Mouse (Mus musculus): Measurements from ENCODE around the gene Dusp5.

Gene Dusp5

DNA sequence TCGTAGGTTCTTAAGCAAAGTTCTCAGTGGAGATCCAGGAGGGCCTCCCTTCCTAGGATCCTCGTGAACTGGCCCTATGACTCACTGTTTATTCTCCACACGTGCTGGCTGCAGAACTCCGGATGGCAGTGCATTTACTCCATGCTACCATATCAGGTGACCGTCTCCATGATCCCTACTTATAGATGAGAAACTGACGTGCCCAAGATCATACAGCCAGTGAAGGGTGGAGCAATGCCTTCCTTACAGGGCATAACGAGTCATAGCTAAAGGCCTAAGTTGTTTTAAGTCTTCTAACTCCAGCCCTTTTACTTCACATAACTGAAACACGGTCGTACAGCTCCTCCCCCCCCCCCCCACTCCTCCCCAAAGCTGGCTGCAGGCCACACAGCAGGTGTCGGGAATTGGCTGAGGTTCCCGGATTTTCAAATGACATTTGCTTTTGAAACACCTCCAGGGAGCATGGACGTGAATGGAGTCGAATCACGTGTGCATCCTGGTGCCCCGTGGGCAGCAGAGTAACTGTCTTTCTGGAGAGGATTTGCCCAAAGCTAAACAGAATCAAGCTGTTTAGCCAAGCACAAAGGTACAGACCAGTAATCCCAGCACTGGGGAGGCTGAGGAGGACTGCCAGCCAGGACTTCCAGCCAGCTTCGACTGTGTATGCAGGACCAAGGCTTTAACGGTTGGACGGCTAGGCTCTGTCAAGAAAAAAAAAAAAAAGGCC, 11.4 kb upstream of the Dusp5 start:
- DNase-seq (ENCODE audit: low read depth, low spot score) = no peak

DNA sequence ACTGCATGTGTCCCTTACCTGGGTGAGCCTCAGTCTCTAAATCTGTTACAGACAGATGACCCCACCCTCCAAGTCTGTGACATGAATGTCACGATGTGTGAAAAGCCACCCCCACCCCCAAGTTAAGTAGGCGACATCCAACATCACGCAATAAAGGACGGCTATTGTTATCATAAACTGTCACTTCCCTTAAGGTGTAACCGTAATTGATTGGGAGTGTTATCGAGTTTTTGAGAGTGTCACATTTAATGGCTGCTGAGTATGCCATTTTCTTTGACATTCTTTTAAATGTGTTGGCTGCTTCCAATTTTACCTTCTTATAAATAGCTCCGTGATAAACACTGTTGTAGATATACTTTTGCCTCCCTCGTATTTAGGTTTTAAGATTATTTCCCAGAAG, 9.4 kb upstream of the Dusp5 start:
- peak; percentile 49 for DNase-seq (ENCODE audit: low read depth, low spot score)

DNA sequence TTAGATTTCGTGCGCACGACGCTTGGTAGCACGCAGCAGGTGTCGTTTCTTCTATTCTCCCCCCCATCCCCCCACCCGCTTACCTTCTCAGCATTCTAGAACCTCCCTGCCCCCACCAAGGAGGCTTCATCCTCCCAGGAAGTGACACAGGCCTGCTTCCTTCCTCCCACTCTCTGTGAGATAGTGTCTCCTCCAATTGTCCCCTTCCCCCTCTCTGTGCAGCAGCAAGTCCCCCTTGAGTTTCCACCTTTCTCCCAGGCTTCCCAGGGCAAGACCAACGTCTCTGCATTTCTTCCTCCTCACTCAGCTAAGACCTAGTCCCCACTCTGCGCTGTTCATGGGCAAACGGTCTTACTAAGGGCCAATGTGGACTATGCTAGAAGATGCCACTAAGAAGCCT, 8.9 kb upstream of the Dusp5 start:
- peak; percentile 89 for DNase-seq (ENCODE audit: low read depth, low spot score)

DNA sequence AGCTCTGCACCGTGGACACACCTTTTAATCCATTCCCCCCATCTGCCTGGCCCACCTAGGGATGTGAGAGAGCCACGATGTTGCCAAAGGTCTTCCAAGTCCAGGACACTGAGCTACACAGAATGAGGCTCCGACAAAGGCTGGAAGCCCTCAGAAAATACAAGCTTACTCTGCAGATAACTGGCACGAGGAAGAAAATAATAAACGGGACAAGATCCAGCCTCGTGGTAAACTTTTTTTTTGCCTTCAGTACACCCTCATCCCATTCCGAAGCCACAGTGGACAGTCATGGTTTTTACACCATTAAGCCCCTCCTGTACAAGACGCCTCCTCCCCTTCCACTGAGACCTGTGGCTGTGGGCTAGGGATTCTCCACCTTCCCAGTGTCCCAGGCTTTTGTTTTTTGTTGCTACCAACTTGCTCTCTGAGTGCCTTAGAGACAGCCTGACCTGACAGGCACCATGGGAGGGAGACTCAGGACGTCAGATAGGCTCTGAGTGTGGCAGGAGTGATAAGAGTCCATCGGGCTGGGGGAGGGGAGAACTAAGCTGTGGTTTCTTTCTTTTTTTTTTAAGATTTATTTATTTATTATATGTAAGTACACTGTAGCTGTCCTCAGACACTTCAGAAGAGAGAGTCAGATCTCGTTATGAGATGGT, 7.6 kb upstream of the Dusp5 start:
- no peak for DNase-seq (ENCODE audit: low read depth, low spot score)

DNA sequence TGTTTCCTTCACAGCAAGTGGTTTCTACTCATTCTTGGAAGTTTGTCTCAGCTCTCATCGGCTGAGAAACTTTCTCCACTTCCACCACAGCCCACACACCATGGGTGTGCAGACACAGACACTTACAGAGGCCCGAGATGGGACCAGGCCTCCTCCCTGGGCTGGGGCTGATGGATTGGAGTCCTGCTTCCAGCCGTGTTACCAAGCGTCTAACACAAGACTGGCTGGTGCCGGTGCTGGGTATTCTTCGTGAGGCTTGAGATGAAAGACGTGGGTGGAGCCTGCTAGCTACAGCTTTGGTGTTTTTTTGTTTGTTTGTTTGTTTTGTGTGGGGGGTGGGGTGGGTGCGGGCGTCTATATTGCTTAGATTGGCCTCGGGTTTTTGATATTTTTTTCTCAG, 1.4 kb upstream of the Dusp5 start:
- peak; percentile 65 for DNase-seq (ENCODE audit: low read depth, low spot score)

DNA sequence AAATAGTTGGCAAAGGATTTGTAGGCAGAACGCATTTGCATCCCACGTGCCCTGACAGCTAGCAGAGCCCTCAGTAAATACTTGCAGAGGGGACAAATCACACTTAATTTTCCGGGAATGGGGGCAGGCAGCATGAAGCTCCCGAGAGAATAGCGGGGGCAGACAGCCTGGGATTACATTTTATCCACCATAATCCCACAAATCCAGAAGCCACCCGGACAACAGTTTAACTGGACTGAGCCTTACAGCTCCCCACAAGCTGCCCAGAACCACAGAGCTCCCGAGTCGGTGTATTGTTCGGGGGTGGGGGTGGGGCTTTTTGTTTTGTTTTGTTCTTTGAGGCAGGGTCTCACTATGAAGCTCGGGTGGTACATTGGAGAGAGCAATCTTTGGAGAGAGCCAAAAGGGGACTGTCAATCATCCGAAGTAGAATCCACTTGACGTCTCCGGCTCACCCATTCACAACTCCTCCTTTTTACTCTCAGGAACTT, 733 bp upstream of the Dusp5 start:
- no peak for DNase-seq (ENCODE audit: low read depth, low spot score)

DNA sequence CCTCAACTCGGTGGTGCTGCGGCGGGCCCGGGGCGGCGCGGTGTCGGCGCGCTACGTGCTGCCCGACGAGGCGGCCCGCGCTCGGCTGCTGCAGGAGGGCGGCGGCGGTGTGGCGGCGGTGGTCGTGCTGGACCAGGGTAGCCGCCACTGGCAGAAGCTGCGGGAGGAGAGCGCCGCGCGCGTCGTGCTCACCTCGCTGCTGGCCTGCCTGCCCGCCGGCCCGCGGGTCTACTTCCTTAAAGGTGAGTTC, 471 bp downstream of the Dusp5 start:
- no peak for DNase-seq (ENCODE audit: low read depth, low spot score)

DNA sequence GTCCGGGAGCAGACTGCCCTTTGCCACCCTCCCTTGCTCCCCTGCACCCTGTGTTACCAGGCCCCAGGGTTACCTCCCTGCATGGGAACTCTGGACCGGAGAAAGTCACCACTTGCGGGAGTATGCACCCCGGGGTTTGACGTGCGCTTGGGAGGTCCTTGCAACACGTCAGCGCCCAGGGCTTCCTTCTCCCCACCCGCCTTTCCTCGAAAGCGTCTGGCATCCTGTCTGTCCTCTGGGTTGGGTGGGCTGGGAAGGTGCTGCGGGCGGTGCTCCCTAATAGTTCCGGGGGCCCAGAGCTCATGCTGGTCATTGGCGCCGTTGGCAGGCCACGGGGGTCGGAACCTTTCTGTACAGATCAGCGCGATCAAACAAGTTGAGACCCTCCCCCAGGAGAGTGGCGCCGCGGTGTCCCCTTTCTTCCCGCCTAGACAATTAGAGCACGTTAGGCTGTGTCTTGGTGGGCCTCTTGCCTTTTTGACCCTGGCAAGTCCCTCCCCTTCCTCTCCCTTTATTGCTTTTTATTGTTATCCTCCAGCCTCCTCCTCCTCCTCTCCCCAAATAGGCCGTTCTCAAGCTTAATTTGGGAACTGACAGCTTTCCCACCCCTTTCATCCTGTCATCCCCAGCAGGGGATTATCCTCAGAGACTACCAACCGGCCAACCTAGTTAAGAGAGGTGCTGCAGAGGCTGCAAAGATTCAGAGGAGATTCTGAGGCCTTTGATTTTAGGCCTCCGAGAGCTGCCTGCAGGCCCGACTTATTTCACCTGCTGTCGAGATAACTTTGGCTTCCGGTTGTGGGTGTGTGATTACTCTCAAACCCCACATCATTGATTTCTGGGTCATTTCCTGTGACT, 1.0 kb downstream of the Dusp5 start:
- DNase-seq (ENCODE audit: low read depth, low spot score) = peak; percentile 79

DNA sequence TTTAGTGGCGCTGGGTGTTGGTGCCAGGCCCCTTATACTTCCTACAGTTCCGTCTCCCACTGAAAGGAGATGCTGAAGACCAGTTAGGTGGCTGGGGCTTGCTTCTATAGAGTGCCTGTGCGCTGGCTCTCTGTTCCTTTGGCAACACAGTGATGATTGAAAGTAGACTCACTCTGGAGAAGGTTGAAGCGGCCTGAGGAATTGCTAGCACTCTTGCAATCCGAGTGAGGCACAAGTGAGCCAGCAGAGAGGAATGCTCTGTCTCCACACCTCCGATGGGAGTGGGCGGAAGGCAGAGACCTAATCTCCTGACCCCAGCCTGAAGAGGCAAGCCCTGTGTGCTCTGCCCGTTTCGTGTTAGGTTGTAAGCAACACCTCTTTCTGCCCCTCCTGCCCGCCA, 2.5 kb downstream of the Dusp5 start:
- DNase-seq (ENCODE audit: low read depth, low spot score) = no peak

DNA sequence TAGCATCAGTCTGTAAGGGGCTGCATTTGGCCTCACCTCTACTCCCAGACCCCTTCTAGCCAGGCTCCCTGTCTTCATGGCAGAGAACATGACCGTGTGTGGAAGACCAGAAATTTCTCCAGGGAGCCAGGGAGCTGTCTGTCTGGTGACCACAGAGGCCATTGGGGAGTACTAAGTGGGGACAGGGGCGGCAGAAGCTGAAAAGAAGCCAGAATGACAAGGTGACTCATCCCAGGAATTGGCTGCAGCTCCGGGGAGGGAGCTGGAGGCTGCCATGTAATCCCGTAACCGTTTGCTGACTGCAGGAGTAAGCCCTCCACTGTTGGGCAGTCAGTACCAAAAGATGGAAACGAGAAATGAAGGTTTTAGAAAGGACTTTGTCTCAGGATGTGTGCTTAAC, 3.1 kb downstream of the Dusp5 start:
- DNase-seq (ENCODE audit: low read depth, low spot score) = no peak

DNA sequence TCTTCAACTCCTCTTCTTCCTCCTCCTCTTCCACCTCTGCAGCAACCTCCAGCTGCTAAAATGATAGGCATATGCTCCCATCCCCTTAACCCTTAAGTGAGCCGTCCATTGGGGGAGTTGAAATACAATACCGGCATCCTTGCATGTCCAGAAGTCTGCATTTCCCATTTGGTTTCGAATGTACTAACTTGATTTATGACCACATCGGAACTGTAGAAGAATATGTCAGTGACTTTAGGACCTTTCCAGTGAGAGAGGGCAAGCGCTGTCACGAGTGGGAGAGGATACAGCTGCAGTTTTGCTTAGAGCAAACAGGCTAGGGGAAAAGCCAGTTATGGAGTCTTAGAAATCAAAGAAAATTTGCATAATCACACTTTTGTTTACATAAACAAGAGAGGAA, 3.8 kb downstream of the Dusp5 start:
- DNase-seq (ENCODE audit: low read depth, low spot score) = no peak

DNA sequence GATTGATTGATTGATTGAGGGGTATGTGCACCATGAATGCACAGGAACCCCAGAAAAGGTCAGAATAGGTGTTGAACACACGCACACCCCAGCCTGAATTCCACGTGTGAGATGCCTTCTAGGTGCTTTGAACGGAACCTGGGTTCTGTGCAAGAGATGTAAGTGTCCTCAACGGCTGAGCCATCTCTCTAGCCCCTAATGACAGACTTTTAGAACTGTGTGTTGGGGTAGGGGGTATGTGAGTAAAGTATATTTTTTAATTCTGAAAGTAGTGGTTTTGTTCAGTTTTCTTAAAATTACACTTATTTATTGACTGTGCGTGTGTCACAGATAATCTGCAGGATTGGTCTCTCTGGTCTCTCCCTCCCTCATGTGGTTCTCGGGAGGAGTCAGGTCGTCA, 4.3 kb downstream of the Dusp5 start:
- DNase-seq (ENCODE audit: low read depth, low spot score) = no peak

DNA sequence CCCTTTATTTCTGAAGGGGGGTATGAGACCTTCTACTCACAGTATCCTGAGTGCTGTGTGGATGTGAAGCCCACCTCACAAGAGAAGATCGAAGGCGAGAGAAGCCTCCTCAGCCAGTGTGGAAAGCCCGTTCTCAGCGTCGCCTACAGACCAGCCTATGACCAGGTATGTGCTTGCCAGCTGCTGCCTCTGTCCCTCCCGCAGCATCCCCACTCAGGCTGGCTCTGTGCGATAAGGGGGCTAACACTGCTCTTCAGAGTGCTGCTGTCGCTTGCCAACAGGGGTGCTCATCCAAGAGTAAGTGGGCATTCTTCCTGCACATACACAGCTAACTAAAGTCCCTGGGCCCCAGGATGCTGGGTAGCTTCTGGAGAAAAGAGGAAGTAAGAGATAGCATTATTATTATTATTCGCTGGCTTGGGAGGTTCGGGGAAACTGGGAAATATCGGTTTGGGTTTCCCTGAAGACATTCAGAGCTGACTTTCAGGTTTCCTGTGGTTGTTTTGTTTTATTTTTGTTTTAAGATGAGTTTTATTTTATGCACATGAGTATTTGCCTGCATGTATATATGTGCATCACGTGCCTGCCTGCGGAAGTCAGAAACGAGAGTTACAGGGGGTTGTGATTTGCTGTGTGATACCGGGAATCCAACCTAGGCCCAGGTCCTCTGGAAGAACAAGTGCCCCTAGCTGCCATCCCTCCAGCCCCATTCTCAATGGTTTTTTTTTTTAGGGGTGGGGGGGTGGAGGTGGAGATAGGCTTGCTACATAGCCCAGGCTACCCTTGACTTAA, 5.1 kb downstream of the Dusp5 start:
- DNase-seq (ENCODE audit: low read depth, low spot score) = peak; percentile 57

DNA sequence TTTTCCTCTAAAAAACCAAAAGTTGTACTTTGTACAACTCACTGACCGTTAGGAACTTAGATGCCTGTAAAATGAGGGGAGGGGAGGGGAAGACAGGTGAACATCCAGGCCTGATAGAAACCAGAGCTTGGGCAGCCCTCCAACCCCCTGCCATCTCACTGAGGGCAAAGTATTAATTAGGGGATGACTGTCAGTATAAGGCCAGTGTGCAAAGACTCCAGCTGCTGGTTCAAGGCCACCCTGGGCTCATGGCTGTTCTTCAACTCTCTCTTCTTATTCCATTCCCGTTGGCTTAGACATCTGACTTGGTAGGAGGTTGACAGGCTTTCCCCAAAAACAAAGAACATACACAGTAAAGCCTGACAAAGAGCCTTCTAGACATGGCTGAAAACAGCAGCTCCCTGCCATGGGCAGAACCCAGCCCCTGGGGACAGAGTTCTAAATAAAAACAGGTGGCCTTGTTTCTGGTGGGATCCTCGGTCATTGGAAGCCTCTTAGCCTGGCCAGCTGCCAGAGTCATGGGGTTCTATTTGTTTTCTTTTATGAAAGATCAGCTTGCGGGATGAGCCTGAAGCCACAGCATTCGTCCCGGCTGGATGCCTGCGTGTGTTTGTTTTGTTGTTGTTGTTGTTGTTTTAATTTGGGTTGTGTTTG, 6.0 kb downstream of the Dusp5 start:
- DNase-seq (ENCODE audit: low read depth, low spot score) = no peak

DNA sequence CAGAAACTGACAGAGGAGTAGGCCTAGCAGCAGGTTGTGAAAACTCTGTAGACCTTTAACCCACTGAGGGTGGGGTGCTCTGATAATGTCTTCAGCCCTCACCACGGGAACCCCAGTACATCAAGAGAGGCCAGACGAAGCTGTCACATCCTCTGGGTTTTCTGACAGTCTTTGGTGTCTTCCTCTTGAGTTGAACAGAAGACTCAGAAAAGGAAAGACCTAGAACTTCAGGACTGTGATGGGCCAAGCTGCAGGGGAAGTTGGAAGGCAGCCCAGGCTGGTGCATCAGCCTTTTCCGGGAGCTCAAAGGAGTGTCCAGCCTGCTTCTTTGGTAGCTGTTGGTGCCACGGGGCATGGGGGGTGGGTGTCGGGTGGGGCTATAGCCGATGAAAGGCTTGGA, 6.5 kb downstream of the Dusp5 start:
- DNase-seq (ENCODE audit: low read depth, low spot score) = peak; percentile 72

DNA sequence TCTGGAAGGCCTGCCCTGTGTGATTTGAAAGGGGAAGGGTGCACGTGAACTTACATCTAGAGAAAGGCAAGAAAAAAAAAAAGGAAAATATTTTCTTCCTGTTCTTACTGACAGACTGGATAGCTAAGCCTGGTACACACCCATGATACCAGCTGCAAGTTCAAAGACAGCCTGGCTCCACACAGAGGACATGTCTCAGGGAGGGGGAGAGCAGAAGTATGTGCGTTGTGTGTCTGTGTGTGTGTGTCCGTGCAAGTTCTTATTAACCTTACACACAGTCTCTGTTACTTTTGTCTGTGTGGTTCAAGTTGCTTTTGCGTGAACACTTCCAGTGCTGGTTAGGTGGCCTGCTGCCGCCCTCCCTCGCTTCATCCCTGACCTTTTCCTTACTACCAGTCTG, 7.3 kb downstream of the Dusp5 start:
- DNase-seq (ENCODE audit: low read depth, low spot score) = peak; percentile 57

DNA sequence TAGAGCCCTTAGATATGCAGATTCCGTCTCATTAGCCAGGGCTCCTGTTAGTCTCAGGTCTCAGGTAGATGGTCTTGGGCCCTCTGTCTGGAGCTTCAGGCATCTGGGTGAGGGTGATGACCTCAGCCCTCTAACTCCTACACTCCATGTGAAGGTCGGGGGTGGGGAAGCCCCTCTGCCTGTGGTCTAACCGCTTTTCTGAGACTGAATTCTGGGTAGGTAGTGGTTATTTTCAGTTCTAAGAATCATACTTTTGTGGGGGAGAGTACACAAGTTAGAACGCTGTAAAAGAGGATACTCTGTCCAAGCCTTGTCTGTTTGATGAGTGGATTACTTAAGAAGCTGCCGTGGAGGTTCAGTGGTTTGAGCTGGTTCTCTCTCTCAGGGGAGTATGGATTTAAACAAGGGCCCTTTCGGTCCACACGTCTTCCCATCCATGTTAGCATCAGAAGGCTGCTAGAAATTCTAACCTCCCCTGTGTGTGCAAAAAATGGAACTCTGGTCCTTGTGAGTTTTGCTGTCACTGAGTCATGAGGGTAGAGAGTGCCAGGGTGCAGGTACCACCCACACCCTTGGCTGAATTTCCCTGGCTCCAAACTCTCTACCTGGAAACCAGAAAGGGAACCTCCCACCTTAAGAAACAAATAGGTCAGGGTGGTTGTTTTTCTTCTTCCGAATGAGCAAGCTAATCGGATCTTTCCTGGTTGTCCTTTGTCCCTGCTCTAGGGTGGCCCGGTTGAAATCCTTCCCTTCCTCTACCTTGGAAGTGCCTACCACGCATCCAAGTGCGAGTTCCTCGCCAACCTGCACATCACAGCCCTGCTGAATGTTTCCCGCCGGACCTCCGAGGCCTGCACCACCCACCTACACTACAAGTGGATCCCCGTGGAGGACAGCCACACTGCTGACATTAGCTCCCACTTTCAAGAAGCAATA, 8.1 kb downstream of the Dusp5 start:
- DNase-seq (ENCODE audit: low read depth, low spot score) = peak; percentile 79

DNA sequence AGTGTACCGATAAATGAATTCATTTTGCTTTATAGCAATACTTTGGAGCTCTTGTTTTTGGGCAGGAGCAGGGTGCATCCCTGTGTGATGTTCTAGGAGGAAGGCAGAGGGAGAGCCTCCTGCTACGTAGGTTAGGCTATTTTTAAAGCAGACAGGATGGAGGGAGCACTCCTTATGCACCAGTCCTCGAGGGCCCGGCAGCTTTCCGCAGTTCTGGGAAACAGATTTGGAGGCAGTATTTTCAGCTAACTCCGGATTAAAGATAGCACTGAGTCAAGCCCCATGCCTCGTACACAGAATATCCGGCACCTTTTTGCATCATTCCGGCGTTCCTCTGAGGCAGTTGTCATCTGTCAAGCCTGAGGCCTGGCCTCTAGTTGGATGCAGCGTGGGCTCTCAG, 9.1 kb downstream of the Dusp5 start:
- no peak for DNase-seq (ENCODE audit: low read depth, low spot score)

DNA sequence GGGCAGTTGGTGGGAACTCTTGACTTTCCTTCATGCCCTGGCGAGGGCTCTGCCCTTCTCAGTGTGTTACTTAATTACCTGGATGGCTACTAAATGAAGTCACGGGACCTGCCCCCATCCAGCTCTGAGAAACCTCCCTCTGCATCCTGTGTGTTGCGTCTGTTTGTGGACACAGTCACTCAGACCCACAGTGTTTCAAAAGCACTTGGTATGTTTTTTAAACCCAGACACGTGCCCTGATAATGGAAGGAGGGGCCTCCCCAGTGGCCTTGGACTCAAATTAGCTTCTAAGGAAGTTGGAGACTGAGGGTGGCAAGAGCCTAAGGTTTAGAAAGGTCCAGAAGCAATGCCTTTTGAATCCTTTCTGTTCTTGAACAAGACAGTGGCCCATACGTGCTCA, 9.9 kb downstream of the Dusp5 start:
- peak; percentile 52 for DNase-seq (ENCODE audit: low read depth, low spot score)

DNA sequence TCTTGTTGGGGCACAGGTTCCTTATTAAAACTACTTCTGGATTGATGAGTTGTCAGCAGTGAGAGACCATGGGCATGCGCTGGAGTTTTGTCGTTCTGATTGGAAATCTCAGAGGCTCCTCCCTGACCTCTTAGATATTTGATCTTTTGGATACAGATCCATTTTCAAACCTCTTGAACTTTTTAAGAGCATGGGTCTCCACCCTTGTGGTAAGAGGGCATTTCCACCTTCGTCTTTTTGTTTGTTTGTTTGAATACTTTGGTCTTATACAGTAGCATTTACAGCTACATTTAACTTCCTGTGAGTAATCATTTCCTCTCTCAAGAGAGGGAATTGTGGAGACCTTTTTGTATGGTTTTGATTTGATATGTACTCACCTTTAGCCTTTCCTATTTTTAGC, 10.4 kb downstream of the Dusp5 start:
- peak; percentile 61 for DNase-seq (ENCODE audit: low read depth, low spot score)

Measured in CD4-positive, CD25-positive, alpha-beta regulatory T cell, adult 2 months (primary cell).